ENCODE assay signal across 16 mouse cellular contexts in genomic region chr6:104040450-104040849, GRCm38 (mm10).
"Had no signal": no experiment of that assay in that cellular context is flagged by ENCODE, and none has a peak within 500 bp of the region (broad histone marks: within the 10 kb centered on the region; RNA-seq: fewer than 3 reads in every experiment).

No protein-coding gene starts in this region.

- H3K4me3 ChIP-seq: neural tube, embryonic 13.5 days; neural tube, embryonic 15.5 days; stomach, embryonic 15.5 days had no signal

- H3K27me3 ChIP-seq: neural tube, embryonic 13.5 days; neural tube, embryonic 15.5 days; stomach, embryonic 15.5 days had no signal

- H3K27ac ChIP-seq: neural tube, embryonic 13.5 days; neural tube, embryonic 15.5 days; stomach, embryonic 15.5 days; stomach, postnatal 0 days had no signal

- H3K36me3 ChIP-seq: neural tube, embryonic 13.5 days; neural tube, embryonic 15.5 days; stomach, embryonic 15.5 days had no signal

- DNase-seq: retina, postnatal 1 day; right cerebral cortex, adult 18-20 months; right cerebral cortex, postnatal 14 days; right cerebral cortex, postnatal 25 days; right cerebral cortex, postnatal 4 days; spleen, adult 18-20 months; thymus, adult 18-20 months; thymus, adult 2 months; thymus, postnatal 14 days; thymus, postnatal 25 days; thymus, postnatal 36 days; thymus, postnatal 4 days had no signal

- H3K9ac ChIP-seq: neural tube, embryonic 13.5 days; neural tube, embryonic 15.5 days; stomach, embryonic 15.5 days had no signal

- H3K4me2 ChIP-seq: neural tube, embryonic 13.5 days; neural tube, embryonic 15.5 days; stomach, embryonic 15.5 days had no signal

- H3K4me1 ChIP-seq: neural tube, embryonic 13.5 days; neural tube, embryonic 15.5 days; stomach, embryonic 15.5 days had no signal

- H3K9me3 ChIP-seq: neural tube, embryonic 13.5 days; neural tube, embryonic 15.5 days; stomach, embryonic 15.5 days had no signal
